Mouse (Mus musculus) left cerebral cortex, postnatal 25 days (tissue): ENCODE results near the gene Zbtb22. TPM values are rescaled to one million over a fixed set of nuclear protein-coding genes. Genes with fewer than 3 reads are reported as not detected.

Experiments used
- DNase-seq, 2 experiments: peaks; one replicate each; pipeline ENCODE4 v3.0.0; 2022; ENCODE audit warnings: low spot score in 2 of 2, mixed read lengths in 1 of 2
- intact Hi-C: fragments of 180-260 bp; cut with DNase I; formaldehyde crosslinking; loops from one replicate; pipeline ENCODE4 v1.15.1; 2025
- microRNA-seq, 2 experiments: library from miRNA; unstranded; fragments of <30 nt; microRNA quantifications; one replicate each; pipeline ENCODE4 v1.2.0; 2022
- total RNA-seq, 2 experiments: library from RNA; stranded (reverse); gene quantifications; 2 replicates each; pipeline ENCODE4 v1.2.3; 2021

Gene Zbtb22
- total RNA-seq, 2 experiments from 2014 or later: 28.1 to 32.1 TPM

DNA sequence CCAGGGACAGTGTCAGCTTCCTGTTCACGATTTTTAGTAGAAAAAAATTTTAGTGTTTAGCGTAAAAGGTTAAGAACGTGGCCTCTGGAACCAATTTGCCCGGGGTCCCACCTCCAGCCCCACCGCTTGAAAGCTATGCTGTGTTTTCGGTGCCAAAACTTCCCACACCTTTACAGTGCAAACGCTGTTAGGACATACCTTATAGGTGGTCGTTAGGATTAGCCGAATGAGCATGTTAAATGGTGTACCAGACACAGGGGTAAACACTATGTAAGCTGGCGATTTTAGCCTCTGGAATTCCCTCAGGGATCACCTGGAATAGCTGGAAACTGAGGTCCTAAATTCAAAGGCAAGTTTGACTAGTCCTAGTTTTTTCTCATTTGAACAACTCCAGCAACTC is 40.6 kb downstream of the Zbtb22 start:
- no peak for DNase-seq
- intact Hi-C loops: loop anchor here (2.0 to 5.0 kb wide), 3 partner anchors 64 to 1391 kb away; no protein-coding TSS in a partner anchor

DNA sequence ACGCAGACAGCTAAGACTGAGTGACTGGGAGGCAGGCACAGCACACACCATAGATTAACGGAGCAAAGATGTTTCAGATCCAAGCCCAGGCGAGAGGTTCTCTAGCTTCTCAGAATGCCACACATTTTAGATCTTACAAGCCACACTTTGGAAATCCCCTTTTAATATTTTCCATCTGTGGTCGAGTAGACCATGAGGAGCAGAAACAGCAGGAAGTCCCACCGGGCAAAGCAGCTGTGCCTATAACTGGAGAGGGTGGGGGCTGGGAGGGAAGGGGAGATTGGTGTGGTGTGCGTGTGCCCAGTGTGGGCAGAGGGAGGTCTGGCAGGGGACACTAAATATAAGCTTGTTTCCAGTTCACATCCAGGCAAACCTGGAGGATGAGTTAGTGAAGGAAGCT is 41.8 kb downstream of the Zbtb22 start:
- no peak for DNase-seq
- intact Hi-C loops: loop anchor here (2.0 to 5.0 kb wide), 3 partner anchors 63 to 1390 kb away; no protein-coding TSS in a partner anchor

DNA sequence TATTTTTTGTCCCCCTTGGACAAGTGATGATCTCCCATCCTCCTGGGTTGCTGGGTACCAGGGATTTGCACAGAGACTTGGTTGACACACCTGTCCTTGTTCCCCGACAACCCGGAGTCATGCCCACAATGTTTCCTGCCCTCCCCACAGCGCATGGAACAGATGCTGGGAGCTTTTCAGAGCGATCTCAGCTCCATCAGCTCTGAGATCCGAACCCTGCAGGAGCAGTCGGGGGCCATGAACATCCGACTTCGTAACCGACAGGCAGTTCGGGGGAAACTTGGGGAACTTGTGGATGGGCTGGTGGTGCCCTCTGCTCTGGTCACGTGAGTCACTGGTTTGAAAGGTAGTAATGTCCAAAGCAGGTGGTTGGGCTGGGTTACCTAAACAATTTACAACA is 42.7 kb downstream of the Zbtb22 start:
- DNase-seq: no peak
- intact Hi-C loops: loop anchor here (5.0 kb wide), 2 partner anchors 1334 to 1389 kb away; no protein-coding TSS in a partner anchor

DNA sequence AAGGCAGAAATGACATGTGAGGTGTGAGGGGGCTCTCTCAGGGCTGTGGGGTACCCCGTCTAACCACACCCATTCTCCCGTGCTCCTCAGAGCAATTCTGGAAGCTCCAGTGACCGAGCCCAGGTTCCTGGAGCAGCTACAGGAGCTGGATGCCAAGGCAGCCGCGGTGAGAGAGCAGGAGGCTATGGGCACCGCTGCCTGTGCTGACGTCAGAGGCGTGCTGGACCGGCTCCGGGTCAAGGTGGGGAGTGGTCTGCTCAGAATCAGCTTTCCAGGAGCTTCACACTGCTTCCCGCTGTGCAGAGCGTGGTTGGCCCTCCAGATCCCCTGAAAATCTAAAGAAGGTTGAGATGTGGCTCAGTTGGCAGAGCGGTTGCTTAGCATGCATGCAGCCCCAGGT is 43.4 kb downstream of the Zbtb22 start:
- intact Hi-C loops: loop anchor here (5.0 kb wide), 2 partner anchors 1333 to 1388 kb away; no protein-coding TSS in a partner anchor
- no peak for DNase-seq

DNA sequence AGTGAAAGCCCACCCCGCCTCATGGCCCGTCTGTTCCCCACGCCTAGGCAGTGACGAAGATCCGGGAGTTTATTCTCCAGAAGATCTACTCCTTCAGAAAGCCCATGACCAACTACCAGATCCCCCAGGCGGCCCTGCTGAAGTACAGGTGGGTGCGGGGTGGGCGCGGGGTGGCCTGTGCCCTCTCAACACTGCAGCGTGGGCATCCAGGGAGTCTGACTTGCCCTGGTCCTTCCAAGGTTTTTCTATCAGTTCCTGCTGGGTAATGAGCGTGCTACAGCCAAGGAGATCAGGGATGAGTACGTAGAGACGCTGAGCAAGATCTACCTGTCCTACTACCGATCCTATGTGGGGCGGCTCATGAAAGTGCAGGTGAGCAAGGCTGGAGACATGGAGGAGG is 44.2 kb downstream of the Zbtb22 start:
- no peak for DNase-seq
- intact Hi-C loops: loop anchor here (1.0 to 5.0 kb wide), 3 partner anchors 1319 to 1387 kb away; no protein-coding TSS in a partner anchor

DNA sequence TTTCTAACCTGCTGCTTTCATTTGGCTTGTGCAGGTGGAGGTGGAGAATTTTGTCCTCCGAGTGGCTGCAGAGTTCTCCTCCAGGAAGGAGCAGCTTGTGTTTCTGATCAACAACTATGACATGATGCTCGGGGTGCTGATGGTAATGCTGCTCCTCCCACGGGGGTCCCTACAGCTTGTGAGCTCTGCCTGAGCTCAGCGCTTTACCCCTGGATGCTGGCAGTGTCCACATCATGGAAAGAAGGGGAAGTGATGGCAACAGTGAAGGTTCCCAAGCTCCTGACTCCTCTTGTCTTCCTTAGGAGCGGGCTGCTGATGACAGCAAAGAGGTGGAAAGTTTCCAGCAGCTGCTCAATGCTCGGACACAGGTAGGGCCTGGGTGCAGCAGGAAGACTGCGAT is 47.2 kb downstream of the Zbtb22 start:
- DNase-seq: no peak
- intact Hi-C loops: no loop called here

DNA sequence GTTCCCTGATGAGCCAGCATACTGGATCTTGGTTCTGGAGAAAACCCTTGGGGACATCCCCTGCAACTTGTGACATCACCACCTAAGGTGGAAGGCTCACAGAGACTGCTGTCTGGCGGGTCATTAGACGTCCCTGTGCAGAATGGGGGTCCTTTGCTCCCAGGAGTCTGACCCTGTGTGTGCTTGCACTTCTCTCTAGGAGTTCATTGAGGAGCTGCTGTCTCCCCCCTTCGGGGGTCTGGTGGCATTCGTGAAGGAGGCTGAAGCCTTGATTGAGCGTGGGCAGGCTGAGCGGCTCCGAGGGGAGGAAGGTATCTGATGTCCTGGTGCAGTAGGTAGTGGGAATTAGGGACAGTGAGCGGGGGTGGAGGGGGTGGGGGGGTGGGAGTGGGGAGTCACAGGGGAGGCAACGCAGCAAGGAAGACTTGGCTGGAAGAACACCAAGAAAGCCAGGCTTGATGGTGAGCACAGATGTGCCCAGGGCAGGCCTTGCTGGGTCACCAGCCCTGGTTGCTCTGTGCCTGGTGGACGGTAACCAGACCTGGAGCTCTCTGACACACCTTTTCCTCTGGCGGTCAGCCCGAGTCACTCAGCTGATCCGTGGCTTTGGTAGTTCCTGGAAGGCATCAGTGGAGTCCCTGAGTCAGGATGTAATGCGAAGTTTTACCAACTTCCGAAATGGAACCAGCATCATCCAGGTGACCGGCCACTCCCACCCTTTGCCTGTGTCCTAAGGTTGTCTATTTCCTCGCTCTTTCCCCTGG is 49.6 kb downstream of the Zbtb22 start:
- intact Hi-C loops: no loop called here
- no peak for DNase-seq

DNA sequence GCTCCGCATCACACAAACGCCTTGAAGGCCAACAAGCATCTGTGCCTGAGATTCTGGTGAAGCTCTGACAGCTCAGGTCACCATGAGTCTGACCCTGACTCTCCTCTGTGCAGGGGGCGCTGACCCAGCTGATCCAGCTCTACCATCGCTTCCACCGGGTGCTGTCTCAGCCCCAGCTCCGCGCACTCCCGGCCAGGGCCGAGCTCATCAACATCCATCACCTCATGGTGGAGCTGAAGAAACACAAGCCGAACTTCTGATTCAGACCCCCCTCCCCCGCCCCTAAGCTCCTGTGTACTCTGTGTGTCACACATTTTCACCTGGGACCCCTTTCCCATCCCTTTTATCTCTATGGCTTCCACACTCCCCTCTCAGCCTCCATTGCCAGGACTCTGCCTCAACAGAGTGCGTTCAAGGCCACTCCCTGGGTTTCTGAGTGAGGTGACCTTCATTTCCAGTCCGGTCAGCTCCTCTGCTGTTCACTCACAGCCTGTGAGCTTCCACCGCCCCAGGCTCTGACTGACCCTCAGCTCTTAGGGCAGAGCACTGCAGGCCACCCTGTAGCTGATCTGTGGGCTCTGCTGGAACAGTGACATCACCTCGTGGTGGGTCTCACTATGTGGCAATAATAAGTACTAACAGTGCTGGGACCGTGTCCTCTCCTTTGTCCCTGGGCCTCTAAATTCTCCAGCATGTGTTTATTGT is 50.3 kb downstream of the Zbtb22 start:
- intact Hi-C loops: loop anchor here (1.0 kb wide), 1 partner anchor 1336 kb away; no protein-coding TSS in a partner anchor
- DNase-seq: no peak

DNA sequence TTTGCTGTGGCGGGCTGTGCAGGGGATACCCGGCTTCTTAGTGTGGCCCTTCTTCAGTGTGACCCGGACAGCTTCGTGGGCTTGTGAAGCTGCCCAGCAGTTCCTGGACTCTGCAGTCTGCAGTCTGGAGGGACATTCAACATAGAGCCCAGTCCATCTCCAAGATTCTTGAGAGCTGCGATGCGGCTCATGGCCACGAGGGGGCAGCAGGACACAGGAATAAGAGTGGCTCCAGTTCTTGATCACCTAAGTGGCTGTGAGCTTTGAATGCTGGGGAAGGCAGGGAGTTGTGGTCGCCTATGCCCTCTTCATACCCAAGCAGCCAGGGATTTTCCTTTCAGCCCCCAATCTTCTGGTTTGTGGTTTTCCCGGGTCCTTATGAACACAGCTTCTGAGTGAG is 52.8 kb downstream of the Zbtb22 start:
- intact Hi-C loops: loop anchor here (1.0 kb wide), 1 partner anchor 23 kb away; no protein-coding TSS in a partner anchor
- DNase-seq: peak; percentile 71 to 78

Small RNA genes within 50 kb of the gene (microRNA-seq; reads per million reads assigned to microRNA genes)
- gene Gm27740: 0 reads per million in 2 experiments

Other genes starting within 250 kb of the Zbtb22 start
- gene Hnrnpm, start 229.0 kb upstream of the Zbtb22 start, total RNA-seq: 100 to 1,000 TPM; 120 to 129 TPM
- 10 to 100 TPM; 86.1 to 87.2 TPM for gene March2, start 197.2 kb upstream of the Zbtb22 start, total RNA-seq
- gene Rab11b, start 155.4 kb upstream of the Zbtb22 start, total RNA-seq: 100 to 1,000 TPM; 328 to 343 TPM
- 1 to 10 TPM; 3.9 to 4.1 TPM for gene Angptl4, start 134.1 kb upstream of the Zbtb22 start, total RNA-seq
- gene Kank3, start 105.4 kb upstream of the Zbtb22 start, total RNA-seq: 10 to 100 TPM; 37.0 to 39.7 TPM
- 100 to 1,000 TPM; 675 to 677 TPM for gene Rps28, start 91.3 kb upstream of the Zbtb22 start, total RNA-seq
- 100 to 1,000 TPM; 196 to 205 TPM for gene Ndufa7, start 91.3 kb upstream of the Zbtb22 start, total RNA-seq
- gene Cd320, start 72.8 kb upstream of the Zbtb22 start, total RNA-seq: 10 to 100 TPM; 28.1 to 28.3 TPM
- gene Gm7029, start 42.1 kb upstream of the Zbtb22 start, total RNA-seq: not detected
- 1 to 10 TPM; 3.0 to 3.4 TPM for gene Kifc1, start 25.2 kb upstream of the Zbtb22 start, total RNA-seq
- gene Platr17, start 10.8 kb upstream of the Zbtb22 start, total RNA-seq: under 1 TPM in 1 of 2 experiments, not detected in 1; 0.57 TPM
- gene Daxx, start 6.5 kb upstream of the Zbtb22 start, total RNA-seq: 10 to 100 TPM; 26.0 to 26.2 TPM
- gene Tapbp, start within 50 bp of the Zbtb22 start, total RNA-seq: 10 to 100 TPM; 32.7 to 37.7 TPM
- gene Rgl2, start 13.6 kb downstream of the Zbtb22 start, total RNA-seq: 10 to 100 TPM; 55.2 to 66.8 TPM
- 100 to 1,000 TPM in 1 of 2 experiments, 10 to 100 TPM in 1; 89.7 to 104 TPM for gene Pfdn6, start 24.4 kb downstream of the Zbtb22 start, total RNA-seq
- gene Wdr46, start 24.8 kb downstream of the Zbtb22 start, total RNA-seq: 10 to 100 TPM; 11.2 to 12.0 TPM
- gene B3galt4, start 35.6 kb downstream of the Zbtb22 start, total RNA-seq: 1 to 10 TPM; 5.8 to 6.4 TPM
- 10 to 100 TPM; 78.4 to 81.9 TPM for gene Vps52, start 39.9 kb downstream of the Zbtb22 start, total RNA-seq
- gene Rps18, start 40.1 kb downstream of the Zbtb22 start, total RNA-seq: 100 to 1,000 TPM; 296 to 299 TPM
- 10 to 100 TPM; 12.3 to 15.9 TPM for gene H2-K1, start 84.4 kb downstream of the Zbtb22 start, total RNA-seq
- 10 to 100 TPM; 28.4 to 32.2 TPM for gene Ring1, start 108.8 kb downstream of the Zbtb22 start, total RNA-seq
- gene H2-Ke6, start 112.2 kb downstream of the Zbtb22 start, total RNA-seq: 10 to 100 TPM; 33.3 to 35.1 TPM
- 10 to 100 TPM; 96.2 to 98.6 TPM for gene Slc39a7, start 115.8 kb downstream of the Zbtb22 start, total RNA-seq
- gene Rxrb, start 115.9 kb downstream of the Zbtb22 start, total RNA-seq: 10 to 100 TPM; 79.5 to 83.1 TPM
- gene Col11a2, start 123.5 kb downstream of the Zbtb22 start, total RNA-seq: 10 to 100 TPM; 14.1 to 14.6 TPM
- gene H2-Oa, start 176.4 kb downstream of the Zbtb22 start, total RNA-seq: under 1 TPM in 1 of 2 experiments, not detected in 1; 0.34 TPM
- gene H2-DMa, start 203.6 kb downstream of the Zbtb22 start, total RNA-seq: 10 to 100 TPM; 26.0 to 26.5 TPM
- gene Brd2, start 206.7 kb downstream of the Zbtb22 start, total RNA-seq: 100 to 1,000 TPM; 178 to 192 TPM
- under 1 TPM; 0.46 to 0.92 TPM for gene H2-DMb2, start 227.4 kb downstream of the Zbtb22 start, total RNA-seq
- gene H2-DMb1, start 237.2 kb downstream of the Zbtb22 start, total RNA-seq: 1 to 10 TPM in 1 of 2 experiments, under 1 TPM in 1; 0.94 to 1.5 TPM